Mouse (Mus musculus) cerebellum, adult 2 months (tissue): ENCODE data around the gene Zdhhc18. TPM values are rescaled to one million over a fixed set of nuclear protein-coding genes. Genes with fewer than 3 reads are reported as not detected.

Experiments
- DNase-seq, 2 experiments: peaks; one replicate each; pipeline ENCODE4 v3.0.0; 2021
- H3K27ac ChIP-seq: fragments of 200-500 bp; 2 replicates; pipeline ENCODE4 v1.5.1; 2012; ENCODE audit warnings: low read length, control low read depth, inconsistent platforms; ENCODE audit not compliant: insufficient read depth
- H3K27me3 ChIP-seq: fragments of 200-500 bp; 2 replicates; pipeline ENCODE4 v1.6.1; 2012; ENCODE audit warnings: inconsistent platforms, mild to moderate bottlenecking, low read length, moderate library complexity; ENCODE audit not compliant: control insufficient read depth, insufficient read depth
- H3K4me1 ChIP-seq: fragments of 200-500 bp; 2 replicates; pipeline ENCODE4 v1.6.1; 2011; ENCODE audit warnings: low read length; ENCODE audit not compliant: control insufficient read depth, insufficient read depth
- H3K4me3 ChIP-seq: fragments of 200-500 bp; replicated peaks from 2 replicates; pipeline ENCODE3; 2011; ENCODE audit warnings: mild to moderate bottlenecking, low read depth, low read length, control low read depth; ENCODE audit not compliant: insufficient read depth
- CTCF ChIP-seq: fragments of 200-500 bp; IDR thresholded peaks from 2 replicates; pipeline ENCODE4 v1.5.1; 2011; ENCODE audit warnings: low read depth, mild to moderate bottlenecking, control low read depth, low read length, moderate library complexity, borderline replicate concordance; ENCODE audit not compliant: insufficient read depth
- POLR2A ChIP-seq: fragments of 200-500 bp; IDR thresholded peaks from 2 replicates; pipeline ENCODE4 v1.6.1; 2011; ENCODE audit warnings: low read length, control low read depth, borderline replicate concordance; ENCODE audit not compliant: insufficient read depth
- WGBS: fragments of 180-500 bp; shearing (Covaris S2); methylation state at CpG from one replicate; pipeline ENCODE4 v1.1.7; 2018; 5-methylcytosine and 5-hydroxymethylcytosine counted together
- polyA plus RNA-seq: library from polyadenylated mRNA; depleted of rRNA; stranded (reverse); fragments of >200 nt; gene quantifications from 2 replicates; pipeline ENCODE4 v1.2.3, GENCODE M21; 2012

The Zdhhc18 gene
- polyA plus RNA-seq, 1 experiment = 58.7 TPM

DNA sequence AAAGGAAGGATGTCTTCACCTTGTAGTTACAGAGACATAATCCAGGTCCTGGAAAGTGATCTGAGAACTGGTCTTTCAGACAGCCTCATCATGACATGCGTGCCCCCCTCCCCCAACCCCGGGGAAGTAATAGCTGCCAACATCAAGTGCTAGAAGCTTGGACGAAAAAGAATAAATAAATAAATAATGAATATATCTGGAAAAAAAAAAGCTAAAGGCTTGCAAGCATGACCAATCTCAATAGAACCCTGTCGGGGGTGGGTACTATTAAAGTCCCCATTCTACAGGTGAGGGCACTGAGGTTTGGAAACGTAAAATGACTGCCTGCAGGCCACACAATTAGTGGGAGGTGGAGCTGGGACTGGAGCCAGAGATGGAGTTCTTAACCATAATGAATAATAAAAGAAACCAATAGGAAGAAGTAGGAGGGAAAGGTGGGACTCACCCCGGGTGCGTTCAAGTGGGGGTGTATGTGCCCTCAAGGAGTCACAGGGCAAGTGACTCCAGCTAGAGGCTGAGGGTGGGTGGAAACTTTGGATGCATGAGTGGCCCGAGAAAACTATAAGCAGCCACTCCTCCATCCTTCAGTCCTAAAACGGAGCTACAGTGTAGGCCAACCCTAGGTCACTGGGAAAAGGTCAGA is 18.1 kb downstream of the Zdhhc18 start:
- Histone ChIP-seq H3K27me3 (no peaks in the 10 kb centered on the region), H3K27ac (peak overlapping the region; percentile 55), H3K4me1 (peaks cover 21% of the 10 kb centered on the region), H3K4me3 (peak overlapping the region; percentile 83)
- TF ChIP-seq CTCF (no peak), POLR2A (no peak)
- DNase-seq = peak; percentile 28 to 42
- WGBS = 16% methylated on average over 9 of the region's 9 CpGs

DNA sequence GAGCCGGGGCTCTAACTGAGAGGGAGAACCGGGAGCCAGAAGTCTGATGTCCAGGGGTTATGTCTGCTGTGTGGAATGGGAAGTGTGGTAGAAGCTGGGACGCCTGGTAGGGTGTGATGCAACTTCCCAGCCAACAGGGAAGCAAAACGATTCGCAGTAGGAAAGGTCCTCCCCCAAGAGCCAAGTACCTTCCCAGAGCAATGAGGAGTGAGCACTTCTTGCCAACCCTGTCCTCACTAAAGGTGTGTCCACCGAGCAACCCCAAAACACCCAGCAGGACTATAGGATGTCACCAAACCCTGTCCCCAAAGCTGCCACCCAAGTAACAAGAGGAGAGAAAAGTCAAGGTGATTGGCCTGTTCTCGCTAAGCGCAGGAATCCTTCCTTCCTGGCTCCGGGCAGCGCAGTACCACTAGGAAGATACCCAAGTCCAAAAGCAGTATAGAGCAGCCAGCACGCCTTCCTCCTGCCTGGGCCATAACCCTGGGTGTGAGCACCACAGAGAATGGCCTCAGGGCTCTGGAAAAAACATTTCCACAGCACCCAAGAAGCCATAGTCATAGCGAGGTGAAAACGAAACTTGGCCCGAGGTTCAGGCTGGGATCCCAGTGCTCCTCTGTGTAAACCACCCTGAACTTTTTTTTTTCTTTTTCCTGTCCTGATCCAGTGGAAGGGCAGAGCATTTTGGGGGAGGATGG is 18.7 kb downstream of the Zdhhc18 start:
- no peaks in the 10 kb centered on the region for H3K27me3 ChIP-seq
- H3K4me3 ChIP-seq = peak overlapping the region; percentile 83
- peaks cover 28% of the 10 kb centered on the region for H3K4me1 ChIP-seq
- DNase-seq = peak in 1 of 2 experiments; percentile 45
- H3K27ac ChIP-seq = peak overlapping the region; percentile 49
- TF ChIP-seq POLR2A (no peak), CTCF (no peak)
- 17% methylated on average over 14 of the region's 14 CpGs for WGBS

DNA sequence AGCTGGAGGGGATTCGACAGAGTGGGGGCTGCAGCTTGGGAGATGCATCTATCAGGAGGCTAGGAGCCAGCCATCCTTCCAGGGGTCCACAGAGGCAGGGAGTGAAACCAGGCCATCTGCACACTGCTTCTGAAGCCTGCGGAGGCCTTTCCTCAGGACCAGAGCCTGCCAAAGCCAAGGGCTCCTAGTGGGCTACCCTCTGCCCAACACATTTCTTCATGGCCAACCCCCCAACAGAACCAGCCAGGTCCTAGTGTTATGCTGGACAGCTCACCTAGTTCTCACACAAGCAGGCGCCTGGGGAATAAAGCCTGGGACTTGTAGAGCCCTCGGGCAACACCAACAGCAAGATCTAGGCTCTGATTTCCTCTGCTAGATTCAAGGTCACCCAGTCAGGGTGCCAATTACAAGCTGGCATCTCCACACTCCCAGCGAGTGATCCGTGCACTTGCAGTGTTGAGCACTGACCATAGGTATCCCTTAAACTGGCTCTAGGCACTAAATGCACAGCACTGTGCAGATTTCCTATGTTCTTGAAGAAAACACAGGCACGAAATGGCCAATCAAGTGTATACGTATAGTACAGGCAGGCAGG is 19.5 kb downstream of the Zdhhc18 start:
- Histone ChIP-seq H3K4me3 (peak overlapping the region; percentile 83), H3K27me3 (no peaks in the 10 kb centered on the region), H3K27ac (peak overlapping the region; percentile 49), H3K4me1 (peaks cover 35% of the 10 kb centered on the region)
- peak; percentile 65 to 71 for DNase-seq
- no peak for TF ChIP-seq CTCF
- WGBS = 12% methylated on average over 8 of the region's 8 CpGs

DNA sequence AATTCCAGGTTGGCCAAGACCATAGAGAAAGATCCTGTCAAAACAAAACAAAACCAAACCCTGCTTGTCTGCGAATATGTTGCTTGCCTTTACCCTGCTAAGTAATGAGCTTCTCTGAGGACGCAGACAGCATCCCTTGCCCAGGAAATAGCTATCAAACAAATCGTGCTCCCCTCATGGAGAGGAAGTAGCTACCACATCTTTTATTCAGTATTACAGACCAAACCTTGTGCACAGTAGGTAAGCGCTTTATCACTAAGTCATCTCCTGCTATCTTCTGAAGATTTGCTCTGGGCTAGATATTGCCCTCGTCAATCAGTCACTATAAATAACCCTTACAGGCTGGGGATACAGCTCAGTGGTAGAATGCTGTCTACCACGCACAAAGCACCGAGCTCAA is 20.8 kb downstream of the Zdhhc18 start:
- no peaks in the 10 kb centered on the region for H3K27me3 ChIP-seq
- 62% methylated on average over 7 of the region's 7 CpGs for WGBS

DNA sequence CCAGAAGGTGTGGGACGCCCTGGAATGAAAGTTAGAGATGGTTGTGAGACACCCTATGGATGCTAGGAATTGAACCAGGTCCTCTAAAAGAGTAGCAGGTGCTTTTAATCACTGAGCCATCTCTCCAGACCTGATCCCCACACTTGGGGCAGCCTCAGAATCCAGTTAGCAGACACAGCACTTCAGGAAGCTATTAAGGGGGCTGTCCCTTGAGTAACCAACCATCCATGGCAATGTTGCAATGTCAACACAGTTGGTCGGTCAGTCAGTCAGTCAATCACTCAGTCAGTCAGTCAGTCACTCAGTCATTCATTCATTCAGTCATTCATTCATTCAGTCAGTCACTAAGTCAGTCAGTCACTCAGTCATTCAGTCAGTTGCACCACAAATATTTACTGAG is 21.4 kb downstream of the Zdhhc18 start:
- H3K4me1 ChIP-seq = peaks cover 38% of the 10 kb centered on the region
- H3K4me3 ChIP-seq = no peak overlapping the region
- H3K27me3 ChIP-seq = no peaks in the 10 kb centered on the region
- 79% methylated on average over 2 of the region's 2 CpGs for WGBS
- H3K27ac ChIP-seq = no peak overlapping the region
- no peak for TF ChIP-seq CTCF
- no peak for TF ChIP-seq POLR2A
- no peak for DNase-seq

More for the DNA sequence above, 20.8 kb downstream of the Zdhhc18 start:
- DNase-seq = no peak
- no peak overlapping the region for H3K4me3 ChIP-seq
- H3K27ac ChIP-seq = no peak overlapping the region; the same call in 1 of the 2 replicates
- peaks cover 38% of the 10 kb centered on the region for H3K4me1 ChIP-seq
- TF ChIP-seq POLR2A (no peak), CTCF (no peak)

DNA sequence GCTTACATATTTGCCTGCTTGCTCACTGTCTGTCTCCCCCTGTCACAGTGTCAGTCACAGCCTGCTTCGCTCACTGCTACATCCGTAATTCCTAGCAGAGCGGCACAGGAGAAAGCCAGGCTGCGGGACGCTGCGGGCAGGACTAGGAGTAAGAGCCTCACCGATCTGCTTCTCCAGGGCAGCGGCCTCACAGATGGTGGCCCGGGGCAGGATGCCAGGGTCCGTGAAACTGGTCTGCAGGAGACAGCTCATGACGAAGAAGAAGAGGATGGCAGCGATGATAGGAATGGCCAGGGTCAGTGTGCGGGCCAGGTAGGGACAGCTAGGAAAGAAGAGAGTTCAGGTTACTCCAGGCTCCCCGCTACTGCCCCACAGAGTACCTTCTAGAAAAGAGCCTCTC is 22.9 kb downstream of the Zdhhc18 start:
- Histone ChIP-seq H3K4me1 (peaks cover 42% of the 10 kb centered on the region), H3K27me3 (no peaks in the 10 kb centered on the region), H3K27ac (peak overlapping the region; percentile 45), H3K4me3 (no peak overlapping the region)
- no peak for TF ChIP-seq POLR2A
- TF ChIP-seq CTCF = no peak
- DNase-seq = peak; percentile 86 to 87
- WGBS = 21% methylated on average over 14 of the region's 14 CpGs

DNA sequence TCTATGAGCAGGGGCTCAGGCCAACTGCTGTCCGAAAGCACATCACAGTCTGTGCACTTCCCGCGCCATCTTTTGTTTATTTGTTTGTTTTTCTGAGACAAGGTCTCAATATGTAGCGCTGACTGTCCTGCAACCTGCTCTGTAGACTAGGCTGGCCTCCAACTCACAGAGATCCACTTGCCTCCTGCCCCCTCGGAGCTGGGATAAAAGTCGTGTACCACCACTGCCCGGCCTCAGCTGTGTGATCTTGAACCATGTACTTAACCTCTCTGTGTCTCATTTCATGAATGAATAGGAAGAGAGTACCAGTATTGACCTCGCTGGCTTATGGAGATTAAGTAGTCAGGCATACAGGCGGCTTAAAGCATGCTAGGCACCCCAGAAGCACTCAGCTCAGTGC is 23.3 kb downstream of the Zdhhc18 start:
- peaks cover 43% of the 10 kb centered on the region for H3K4me1 ChIP-seq
- 69% methylated on average over 9 of the region's 9 CpGs for WGBS
- H3K27me3 ChIP-seq = no peaks in the 10 kb centered on the region
- no peak for DNase-seq
- no peak overlapping the region for H3K4me3 ChIP-seq
- H3K27ac ChIP-seq = peak overlapping the region; percentile 45
- TF ChIP-seq POLR2A (no peak), CTCF (no peak)
